Mouse (Mus musculus): ENCODE data around the gene Fsip1. TPM values are rescaled to one million over a fixed set of nuclear protein-coding genes. Genes with fewer than 3 reads are reported as not detected.

The Fsip1 gene
- polyA plus RNA-seq, 1 experiment, result 0.58 TPM

GRCm38 (mm10) chr2:118139261-118139660, 117.5 kb downstream of the Fsip1 start:
- no peaks in the 10 kb centered on the region for H3K4me1 ChIP-seq (ENCODE audit: control insufficient read depth, insufficient read depth, low read length)
- no peak overlapping the region for H3K27ac ChIP-seq (ENCODE audit: insufficient read depth, low read depth, low read length)
- H3K4me3 ChIP-seq (ENCODE audit: insufficient read depth, low read length), result no peak overlapping the region
- TF ChIP-seq POLR2A (IDR thresholded peaks at IDR 0.05; ENCODE audit: borderline replicate concordance, low read depth, low read length) (no peak), CTCF (IDR thresholded peaks at IDR 0.05; ENCODE audit: low read depth, low read length) (no peak)

DNA sequence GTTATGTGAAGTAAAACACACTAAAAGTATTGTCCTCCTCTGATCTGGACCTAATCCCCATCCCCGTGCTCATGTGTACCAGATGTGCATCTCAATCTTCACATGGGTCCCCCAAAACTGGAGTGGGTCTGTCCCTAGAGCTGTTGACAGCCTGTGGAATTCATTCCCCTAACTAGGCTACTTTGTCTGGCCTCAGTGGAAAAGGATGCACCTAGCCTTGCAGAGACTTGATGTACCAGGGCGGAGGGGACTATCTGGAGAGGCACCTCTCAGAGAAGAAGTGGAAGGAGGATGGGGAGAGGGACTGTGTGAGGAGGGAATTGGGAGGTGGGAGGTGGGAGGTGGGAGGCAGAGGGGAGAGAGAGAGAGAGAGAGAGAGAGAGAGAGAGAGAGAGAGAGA, 119.0 kb downstream of the Fsip1 start:
- Histone ChIP-seq H3K4me1 (ENCODE audit: control insufficient read depth, insufficient read depth, low read length) (no peaks in the 10 kb centered on the region), H3K27ac (ENCODE audit: insufficient read depth, low read depth, low read length) (no peak overlapping the region), H3K4me3 (ENCODE audit: insufficient read depth, low read length) (no peak overlapping the region)
- no peak for TF ChIP-seq POLR2A (IDR thresholded peaks at IDR 0.05; ENCODE audit: borderline replicate concordance, low read depth, low read length)
- no peak for TF ChIP-seq CTCF (IDR thresholded peaks at IDR 0.05; ENCODE audit: low read depth, low read length)

- no peaks in the 10 kb centered on the region for H3K4me1 ChIP-seq (ENCODE audit: control insufficient read depth, insufficient read depth, low read length)
- H3K4me3 ChIP-seq (ENCODE audit: insufficient read depth, low read length), result no peak overlapping the region
- TF ChIP-seq CTCF (IDR thresholded peaks at IDR 0.05; ENCODE audit: low read depth, low read length) (no peak), POLR2A (IDR thresholded peaks at IDR 0.05; ENCODE audit: borderline replicate concordance, low read depth, low read length) (no peak)
- H3K27ac ChIP-seq (ENCODE audit: insufficient read depth, low read depth, low read length), result no peak overlapping the region
These were observed 119.7 kb downstream of the Fsip1 start for GRCm38 (mm10) chr2:118137071-118137470.

DNA sequence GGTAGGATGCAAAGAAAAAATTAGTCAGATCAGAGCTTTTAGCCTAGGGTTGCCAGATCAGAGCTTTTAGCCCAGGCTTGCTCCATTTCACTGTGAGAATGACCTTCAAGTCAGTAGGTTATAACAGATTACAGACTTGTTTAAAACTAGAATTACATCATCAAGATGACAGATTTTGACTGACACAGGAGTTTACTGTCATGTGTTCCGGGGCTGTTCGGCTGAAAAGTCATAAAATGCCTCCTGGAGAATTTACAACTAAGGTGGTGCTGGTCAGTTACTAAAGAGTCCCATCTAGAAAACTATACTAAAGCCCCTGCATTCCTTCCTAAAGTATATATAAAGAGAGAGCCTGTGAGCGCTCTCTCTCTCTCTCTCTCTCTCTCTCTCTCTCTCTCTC, 128.5 kb downstream of the Fsip1 start:
- Histone ChIP-seq H3K4me1 (ENCODE audit: control insufficient read depth, insufficient read depth, low read length) (peaks cover 3% of the 10 kb centered on the region; the same call in 1 of the 2 replicates), H3K4me3 (ENCODE audit: insufficient read depth, low read length) (no peak overlapping the region), H3K27ac (ENCODE audit: insufficient read depth, low read depth, low read length) (no peak overlapping the region)
- TF ChIP-seq CTCF (IDR thresholded peaks at IDR 0.05; ENCODE audit: low read depth, low read length) (no peak), POLR2A (IDR thresholded peaks at IDR 0.05; ENCODE audit: borderline replicate concordance, low read depth, low read length) (no peak)

DNA sequence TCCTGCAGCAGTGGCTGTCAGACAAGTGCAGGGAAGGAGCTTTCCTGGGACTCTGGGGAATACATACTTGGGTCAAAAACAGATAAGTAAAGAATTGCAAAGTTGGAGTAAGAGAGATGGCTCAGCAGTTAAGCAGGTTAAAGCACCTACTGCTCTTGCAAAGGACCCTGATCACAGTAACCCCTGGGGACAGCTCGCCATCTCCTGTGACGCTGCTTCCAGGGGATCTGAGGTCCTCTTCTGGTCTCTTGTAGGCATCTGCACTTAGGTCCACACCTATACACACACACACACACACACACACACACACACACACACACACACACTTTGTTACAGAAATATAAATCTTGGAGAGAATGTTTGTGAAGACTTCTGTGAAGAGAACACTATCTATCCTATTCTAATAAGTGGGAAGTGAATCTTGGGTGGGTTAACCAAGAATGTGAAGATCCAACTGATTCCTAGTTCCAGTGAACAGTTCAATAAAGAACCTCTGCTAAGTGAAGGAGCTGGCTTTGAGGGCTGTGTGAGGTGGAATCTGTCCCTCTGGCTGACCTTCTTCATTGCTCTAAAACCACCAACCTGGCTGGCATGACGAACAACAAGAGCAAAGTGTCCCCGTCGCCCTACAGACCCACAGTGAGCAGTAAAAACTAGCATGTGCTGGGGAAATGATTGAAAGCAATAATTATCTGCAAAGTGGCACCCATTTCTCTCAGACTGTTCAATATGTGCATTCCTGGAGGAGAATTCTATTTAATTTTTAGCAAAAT, 129.1 kb downstream of the Fsip1 start:
- no peak overlapping the region for H3K4me3 ChIP-seq (ENCODE audit: insufficient read depth, low read length)
- H3K4me1 ChIP-seq (ENCODE audit: control insufficient read depth, insufficient read depth, low read length), result peaks cover 3% of the 10 kb centered on the region; the same call in 1 of the 2 replicates
- TF ChIP-seq CTCF (IDR thresholded peaks at IDR 0.05; ENCODE audit: low read depth, low read length) (no peak), POLR2A (IDR thresholded peaks at IDR 0.05; ENCODE audit: borderline replicate concordance, low read depth, low read length) (no peak)
- H3K27ac ChIP-seq (ENCODE audit: insufficient read depth, low read depth, low read length), result no peak overlapping the region

- Histone ChIP-seq H3K4me1 (ENCODE audit: control insufficient read depth, insufficient read depth, low read length) (peaks cover 3% of the 10 kb centered on the region; the same call in 1 of the 2 replicates), H3K27ac (ENCODE audit: insufficient read depth, low read depth, low read length) (no peak overlapping the region), H3K4me3 (ENCODE audit: insufficient read depth, low read length) (no peak overlapping the region)
- no peak for TF ChIP-seq CTCF (IDR thresholded peaks at IDR 0.05; ENCODE audit: low read depth, low read length)
- no peak for TF ChIP-seq POLR2A (IDR thresholded peaks at IDR 0.05; ENCODE audit: borderline replicate concordance, low read depth, low read length)
These were observed 130.8 kb downstream of the Fsip1 start for GRCm38 (mm10) chr2:118125943-118126470.

GRCm38 (mm10) chr2:118125211-118125939, 131.4 kb downstream of the Fsip1 start:
- Histone ChIP-seq H3K4me3 (ENCODE audit: insufficient read depth, low read length) (no peak overlapping the region), H3K27ac (ENCODE audit: insufficient read depth, low read depth, low read length) (no peak overlapping the region), H3K4me1 (ENCODE audit: control insufficient read depth, insufficient read depth, low read length) (peaks cover 3% of the 10 kb centered on the region; the same call in 1 of the 2 replicates)
- TF ChIP-seq CTCF (IDR thresholded peaks at IDR 0.05; ENCODE audit: low read depth, low read length), result no peak

DNA sequence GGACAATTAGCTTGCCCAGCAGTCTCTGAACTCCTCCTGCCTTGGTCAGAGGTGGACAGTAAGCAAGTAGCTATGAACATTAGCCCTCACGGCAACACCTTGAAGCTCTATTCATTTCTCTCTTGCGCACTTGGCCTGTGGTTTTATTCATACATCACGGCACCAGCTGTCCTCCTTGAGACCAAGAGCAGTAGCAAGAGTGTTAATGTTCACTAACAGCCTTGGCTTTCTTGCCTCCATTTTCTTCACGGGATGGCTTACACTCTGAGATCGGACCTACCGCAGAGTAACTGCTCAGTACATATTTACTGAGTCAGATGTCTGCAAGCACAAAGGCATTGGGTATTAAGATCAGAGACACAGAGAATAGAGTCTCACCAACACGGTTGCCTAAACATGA, 132.3 kb downstream of the Fsip1 start:
- TF ChIP-seq CTCF (IDR thresholded peaks at IDR 0.05; ENCODE audit: low read depth, low read length), result no peak
- no peak for TF ChIP-seq POLR2A (IDR thresholded peaks at IDR 0.05; ENCODE audit: borderline replicate concordance, low read depth, low read length)
- Histone ChIP-seq H3K4me1 (ENCODE audit: control insufficient read depth, insufficient read depth, low read length) (peaks cover 3% of the 10 kb centered on the region; the same call in 1 of the 2 replicates), H3K4me3 (ENCODE audit: insufficient read depth, low read length) (no peak overlapping the region), H3K27ac (ENCODE audit: insufficient read depth, low read depth, low read length) (no peak overlapping the region)

DNA sequence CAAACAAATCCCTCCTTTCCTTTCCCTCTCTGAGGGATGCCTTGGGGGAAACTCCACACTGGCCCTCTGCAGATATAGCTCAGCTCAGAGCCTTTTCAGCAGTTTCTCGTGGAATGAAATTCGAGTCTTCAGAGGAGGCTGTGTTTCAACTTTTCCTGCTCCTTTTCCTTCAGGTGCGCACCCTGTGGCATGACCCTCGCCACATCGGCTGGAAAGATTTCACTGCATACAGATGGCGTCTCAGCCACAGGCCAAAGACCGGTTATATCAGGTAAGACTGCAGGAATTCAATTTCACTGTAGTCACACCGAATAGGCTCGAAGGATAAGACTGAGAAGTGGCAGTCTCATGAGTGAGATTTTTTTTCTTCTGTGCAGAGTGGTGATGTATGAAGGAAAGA, 133.0 kb downstream of the Fsip1 start:
- Histone ChIP-seq H3K27ac (ENCODE audit: insufficient read depth, low read depth, low read length) (no peak overlapping the region), H3K4me3 (ENCODE audit: insufficient read depth, low read length) (no peak overlapping the region), H3K4me1 (ENCODE audit: control insufficient read depth, insufficient read depth, low read length) (peaks cover 3% of the 10 kb centered on the region; the same call in 1 of the 2 replicates)
- no peak for TF ChIP-seq CTCF (IDR thresholded peaks at IDR 0.05; ENCODE audit: low read depth, low read length)

DNA sequence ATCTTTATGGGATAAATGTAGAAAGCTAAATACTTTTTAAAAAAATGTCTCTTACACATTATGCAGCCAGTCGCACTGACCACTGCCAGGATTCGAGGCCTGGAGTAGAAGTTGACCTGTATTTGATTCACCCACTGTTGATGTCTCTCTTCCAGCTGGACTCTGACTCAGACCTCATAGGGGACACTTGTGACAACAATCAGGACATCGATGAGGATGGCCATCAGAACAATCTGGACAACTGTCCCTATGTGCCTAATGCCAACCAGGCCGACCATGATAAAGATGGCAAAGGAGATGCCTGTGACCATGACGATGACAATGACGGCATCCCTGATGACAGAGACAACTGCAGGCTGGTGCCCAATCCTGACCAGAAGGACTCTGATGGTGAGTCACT, 134.5 kb downstream of the Fsip1 start:
- TF ChIP-seq POLR2A (IDR thresholded peaks at IDR 0.05; ENCODE audit: borderline replicate concordance, low read depth, low read length), result no peak
- no peak for TF ChIP-seq CTCF (IDR thresholded peaks at IDR 0.05; ENCODE audit: low read depth, low read length)

More for the DNA sequence above, 134.5 kb downstream of the Fsip1 start:
- no peak overlapping the region for H3K4me3 ChIP-seq (ENCODE audit: insufficient read depth, low read length)
- peaks cover 3% of the 10 kb centered on the region; the same call in 1 of the 2 replicates for H3K4me1 ChIP-seq (ENCODE audit: control insufficient read depth, insufficient read depth, low read length)
- no peak overlapping the region for H3K27ac ChIP-seq (ENCODE audit: insufficient read depth, low read depth, low read length)
